Mouse (Mus musculus): ENCODE measurements around the gene Spata18. TPM values are rescaled to one million over a fixed set of nuclear protein-coding genes. Genes with fewer than 3 reads are reported as not detected.

Gene Spata18
- total RNA-seq, 1 experiment from 2014 or later = not detected

- DNase-seq = no peak
Measured at GRCm38 (mm10) chr5:73666695-73667094, 15.5 kb downstream of the Spata18 start.

GRCm38 (mm10) chr5:73667877-73668276, 16.7 kb downstream of the Spata18 start:
- no peak for DNase-seq

GRCm38 (mm10) chr5:73669386-73669785, 18.2 kb downstream of the Spata18 start:
- DNase-seq = no peak

GRCm38 (mm10) chr5:73675604-73676003, 24.4 kb downstream of the Spata18 start:
- no peak for DNase-seq

- DNase-seq = no peak
Measured at GRCm38 (mm10) chr5:73676626-73677025, 25.4 kb downstream of the Spata18 start.

- DNase-seq = no peak
Measured at GRCm38 (mm10) chr5:73683221-73683620, 32.0 kb downstream of the Spata18 start.

GRCm38 (mm10) chr5:73683706-73684409, 32.7 kb downstream of the Spata18 start:
- no peak for DNase-seq

GRCm38 (mm10) chr5:73686149-73686548, 35.0 kb downstream of the Spata18 start:
- no peak for DNase-seq

GRCm38 (mm10) chr5:73688576-73688975, 37.4 kb downstream of the Spata18 start:
- DNase-seq = no peak

GRCm38 (mm10) chr5:73690146-73690545, 39.0 kb downstream of the Spata18 start:
- no peak for DNase-seq

GRCm38 (mm10) chr5:73691723-73692520, 40.7 kb downstream of the Spata18 start:
- DNase-seq = no peak

GRCm38 (mm10) chr5:73693778-73694177, 42.6 kb downstream of the Spata18 start:
- no peak for DNase-seq

GRCm38 (mm10) chr5:73694254-73695015, 43.3 kb downstream of the Spata18 start:
- DNase-seq = no peak

- DNase-seq = no peak
Measured at GRCm38 (mm10) chr5:73697700-73698099, 46.5 kb downstream of the Spata18 start.

- DNase-seq = peak; percentile 8
Measured at GRCm38 (mm10) chr5:73701063-73701890, 50.1 kb downstream of the Spata18 start.

GRCm38 (mm10) chr5:73701946-73702710, 50.9 kb downstream of the Spata18 start:
- DNase-seq = no peak

GRCm38 (mm10) chr5:73703096-73703495, 51.9 kb downstream of the Spata18 start:
- DNase-seq = no peak

GRCm38 (mm10) chr5:73704263-73704662, 53.1 kb downstream of the Spata18 start:
- no peak for DNase-seq

- DNase-seq = no peak
Measured at GRCm38 (mm10) chr5:73704757-73705156, 53.6 kb downstream of the Spata18 start.

GRCm38 (mm10) chr5:73705290-73705689, 54.1 kb downstream of the Spata18 start:
- no peak for DNase-seq

- no peak for DNase-seq
Measured at GRCm38 (mm10) chr5:73712852-73713251, 61.7 kb downstream of the Spata18 start.

Data from adrenal gland, postnatal 25 days (tissue).